Mouse (Mus musculus) neutrophil, adult 5-6 weeks (primary cell): ENCODE data around the gene Tmem115. TPM values are rescaled to one million over a fixed set of nuclear protein-coding genes. Genes with fewer than 3 reads are reported as not detected.
"Not testable (repeated sequence)": the region's sequence is repeated elsewhere in the genome, so short reads cannot be mapped to it uniquely, and the experiment has no call there.

Experiments used
- ATAC-seq: fragments of 151-379, 151-347 bp; 2 replicates; pipeline ENCODE4 v1.8.0; 2017; ENCODE audit warnings: mild to moderate bottlenecking, moderate TSS enrichment; ENCODE audit not compliant: insufficient number of reproducible peaks, poor library complexity, low FRiP score, severe bottlenecking; ENCODE audit errors: extremely low read depth
- total RNA-seq: library from RNA; stranded (forward); fragments of 200-1000 nt; gene quantifications from 2 replicates; pipeline ENCODE4 v1.2.3, GENCODE M21; 2017

Gene Tmem115
- total RNA-seq, 1 experiment from 2014 or later, result 18.6 TPM

- no peak for ATAC-seq
These were observed 33.1 kb downstream of the Tmem115 start for GRCm38 (mm10) chr9:107566855-107567254.

- no peak for ATAC-seq
These were observed 34.1 kb downstream of the Tmem115 start, which contains the start of gene Hyal2 for GRCm38 (mm10) chr9:107567702-107568319. Gene Hyal2, plus strand, starts transcription at chr9:107567945.

GRCm38 (mm10) chr9:107568331-107569261 is 34.9 kb downstream of the Tmem115 start:
- ATAC-seq, result peak; percentile 62

GRCm38 (mm10) chr9:107569270-107569669 is 35.5 kb downstream of the Tmem115 start:
- ATAC-seq, result no peak

GRCm38 (mm10) chr9:107570016-107570415 is 36.3 kb downstream of the Tmem115 start:
- ATAC-seq, result no peak

GRCm38 (mm10) chr9:107570845-107571244 is 37.1 kb downstream of the Tmem115 start:
- ATAC-seq, result no peak

- no peak for ATAC-seq
These were observed 38.0 kb downstream of the Tmem115 start for GRCm38 (mm10) chr9:107571534-107572326.

- no peak for ATAC-seq
These were observed 38.5 kb downstream of the Tmem115 start for GRCm38 (mm10) chr9:107572327-107572662.

GRCm38 (mm10) chr9:107573774-107574173 is 40.0 kb downstream of the Tmem115 start:
- not testable (repeated sequence) for ATAC-seq

- ATAC-seq, result no peak
These were observed 42.0 kb downstream of the Tmem115 start for GRCm38 (mm10) chr9:107575579-107576356.

GRCm38 (mm10) chr9:107576357-107577107 is 42.8 kb downstream of the Tmem115 start, which contains the start of gene Hyal1:
Gene Hyal1, plus strand, starts transcription at chr9:107576927.
- no peak for ATAC-seq

GRCm38 (mm10) chr9:107577871-107578270 is 44.1 kb downstream of the Tmem115 start:
- ATAC-seq, result no peak

- no peak for ATAC-seq
These were observed 44.8 kb downstream of the Tmem115 start, which contains the start of gene Naa80 for GRCm38 (mm10) chr9:107578587-107578986. Gene Naa80, plus strand, starts transcription at chr9:107578887.

GRCm38 (mm10) chr9:107579023-107579900 is 45.5 kb downstream of the Tmem115 start:
- no peak for ATAC-seq

- ATAC-seq, result peak; percentile 83
These were observed 47.0 kb downstream of the Tmem115 start, which contains the start of gene Hyal3 for GRCm38 (mm10) chr9:107580501-107581317. Gene Hyal3, plus strand, starts transcription at chr9:107580818.

- ATAC-seq, result no peak
These were observed 47.8 kb downstream of the Tmem115 start for GRCm38 (mm10) chr9:107581584-107581983.
